Mouse (Mus musculus): ENCODE measurements around the gene Cnih2. TPM values are rescaled to one million over a fixed set of nuclear protein-coding genes. Genes with fewer than 3 reads are reported as not detected.

Gene Cnih2
- polyA plus RNA-seq, 1 experiment from 2014 or later = 348 TPM

DNA sequence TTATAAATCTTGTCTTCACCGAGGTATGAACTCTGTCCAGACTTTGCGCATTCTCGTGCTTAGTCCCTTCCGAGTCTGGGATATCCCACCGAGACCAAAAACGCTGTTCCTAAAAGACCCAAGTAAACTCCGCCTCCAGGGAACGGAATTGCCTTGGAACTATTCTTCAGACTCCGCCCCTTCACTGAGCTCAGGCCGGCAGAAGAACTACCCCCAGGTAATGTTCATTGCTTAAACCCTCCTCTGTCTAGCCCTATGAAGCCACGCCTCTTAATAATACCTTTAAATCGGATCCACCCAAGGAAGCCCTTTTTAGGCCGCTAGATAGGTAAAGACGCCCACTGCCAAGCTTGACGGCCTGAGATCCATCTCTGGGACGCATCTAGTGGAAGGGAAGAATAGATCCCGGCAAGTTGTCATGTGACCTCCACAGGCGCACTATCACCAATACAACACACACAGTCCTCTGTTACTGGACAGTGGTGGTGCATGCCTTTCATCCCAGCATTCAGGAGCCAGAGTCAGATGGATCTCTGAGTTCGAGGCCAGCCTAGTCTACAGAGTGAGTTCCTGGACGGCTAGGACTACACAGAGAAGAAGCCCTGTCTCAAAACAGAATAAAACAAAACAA is 25.8 kb downstream of the Cnih2 start:
- peak; percentile 13; the same call in 1 of the 2 replicates for ATAC-seq (replicated peaks)
- 2% methylated on average over 20 of the region's 20 CpGs for WGBS

DNA sequence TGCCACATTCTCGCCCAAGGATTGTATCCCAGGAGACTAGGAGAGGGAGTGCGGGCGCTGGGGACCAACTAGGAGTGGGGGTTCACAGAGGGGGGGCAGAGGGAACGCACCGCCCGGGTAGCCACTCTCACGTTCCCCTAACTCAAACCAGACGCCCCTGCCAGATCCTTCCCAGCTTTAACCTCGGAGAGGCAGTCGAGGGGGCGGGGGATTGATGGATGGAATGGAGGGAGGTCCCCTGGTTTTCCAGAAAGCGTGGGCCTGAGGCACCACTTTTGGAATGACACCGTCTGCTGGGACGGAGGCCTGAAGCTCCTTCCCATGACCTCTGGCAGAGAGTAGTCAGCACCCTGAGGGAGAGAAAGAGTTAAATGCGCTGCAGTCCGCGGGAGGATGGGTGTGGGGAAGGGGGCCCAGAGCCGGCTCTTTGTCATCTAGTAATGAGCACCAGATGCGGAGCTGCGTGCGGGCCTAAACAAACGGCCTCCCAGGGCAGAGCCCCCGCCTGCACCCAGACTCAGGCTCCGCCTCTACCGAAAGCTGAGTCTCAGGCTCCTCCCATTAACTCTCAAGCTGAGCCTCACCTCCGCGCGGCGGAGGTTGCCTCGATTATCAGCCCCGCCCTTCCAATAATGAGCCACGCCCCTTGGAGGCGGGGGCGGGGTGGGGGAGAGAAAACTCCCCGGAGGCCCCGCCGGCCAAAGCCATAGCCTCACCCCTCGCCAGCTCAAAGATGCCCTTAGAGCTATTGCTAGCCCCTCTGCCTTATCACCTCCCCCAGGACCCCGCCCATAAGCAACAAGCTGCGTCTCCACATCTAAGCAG is 26.6 kb downstream of the Cnih2 start:
- ATAC-seq (replicated peaks) = peak; percentile 79
- peaks cover 42% of the 10 kb centered on the region for H3K4me1 ChIP-seq
- H3K9ac ChIP-seq (replicated peaks) = peak overlapping the region; percentile 49
- no peaks in the 10 kb centered on the region for H3K36me3 ChIP-seq
- no peaks in the 10 kb centered on the region for H3K9me3 ChIP-seq
- H3K4me2 ChIP-seq (replicated peaks) = peak overlapping the region; percentile 66
- H3K4me3 ChIP-seq = peak overlapping the region; percentile 45
- H3K27me3 ChIP-seq = peaks cover 4% of the 10 kb centered on the region; the same call in 1 of the 2 replicates
- peak overlapping the region; percentile 60 for H3K27ac ChIP-seq (replicated peaks)
- WGBS = under 1% methylated on average over 40 of the region's 40 CpGs

More for the DNA sequence above, 25.8 kb downstream of the Cnih2 start:
- H3K4me1 ChIP-seq = peaks cover 36% of the 10 kb centered on the region
- H3K4me2 ChIP-seq (replicated peaks) = peak overlapping the region; percentile 66
- H3K27me3 ChIP-seq = no peaks in the 10 kb centered on the region; the same call in 1 of the 2 replicates
- peak overlapping the region; percentile 45 for H3K4me3 ChIP-seq
- H3K9me3 ChIP-seq = no peaks in the 10 kb centered on the region
- no peaks in the 10 kb centered on the region for H3K36me3 ChIP-seq
- peak overlapping the region; percentile 60; the same call in 1 of the 2 replicates for H3K27ac ChIP-seq (replicated peaks)
- peak overlapping the region; percentile 49 for H3K9ac ChIP-seq (replicated peaks)

- ATAC-seq (replicated peaks) = no peak
- Histone ChIP-seq H3K4me2 (replicated peaks) (peak overlapping the region; percentile 66), H3K9ac (replicated peaks) (peak overlapping the region; percentile 49), H3K27me3 (peaks cover 4% of the 10 kb centered on the region; the same call in 1 of the 2 replicates), H3K4me1 (peaks cover 42% of the 10 kb centered on the region), H3K27ac (replicated peaks) (peak overlapping the region; percentile 60), H3K36me3 (no peaks in the 10 kb centered on the region), H3K4me3 (peak overlapping the region; percentile 45), H3K9me3 (no peaks in the 10 kb centered on the region)
- 9% methylated on average over 11 of the region's 11 CpGs for WGBS
Measured at GRCm38 (mm10) chr19:5071077-5071476, 27.2 kb downstream of the Cnih2 start.

- Histone ChIP-seq H3K4me2 (replicated peaks) (no peak overlapping the region), H3K4me3 (no peak overlapping the region), H3K4me1 (peaks cover 42% of the 10 kb centered on the region), H3K9me3 (no peaks in the 10 kb centered on the region), H3K27me3 (peaks cover 4% of the 10 kb centered on the region; the same call in 1 of the 2 replicates), H3K9ac (replicated peaks) (no peak overlapping the region), H3K36me3 (no peaks in the 10 kb centered on the region), H3K27ac (replicated peaks) (no peak overlapping the region)
- WGBS = 85% methylated on average over 7 of the region's 7 CpGs
- no peak for ATAC-seq (replicated peaks)
Measured at GRCm38 (mm10) chr19:5069978-5070377, 28.3 kb downstream of the Cnih2 start.

DNA sequence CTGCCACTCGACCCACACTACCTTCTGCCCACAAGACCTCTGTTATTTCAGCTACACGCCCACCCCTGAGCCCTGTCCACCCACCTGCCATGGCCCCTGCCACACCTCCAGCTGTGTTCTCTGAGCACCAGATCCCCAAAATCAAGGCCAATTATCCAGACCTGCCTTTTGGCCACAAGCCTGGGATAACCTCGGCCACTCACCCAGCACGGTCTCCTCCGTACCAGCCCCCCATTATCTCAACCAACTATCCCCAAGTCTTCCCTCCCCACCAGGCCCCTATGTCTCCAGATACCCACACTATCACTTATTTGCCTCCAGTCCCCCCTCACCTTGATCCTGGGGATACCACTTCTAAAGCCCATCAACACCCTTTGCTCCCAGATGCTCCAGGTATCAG is 28.8 kb downstream of the Cnih2 start:
- no peak overlapping the region for H3K27ac ChIP-seq (replicated peaks)
- peaks cover 4% of the 10 kb centered on the region; the same call in 1 of the 2 replicates for H3K27me3 ChIP-seq
- WGBS = 83% methylated on average over 5 of the region's 5 CpGs
- no peak for ATAC-seq (replicated peaks)
- H3K4me3 ChIP-seq = 0 out of 2 replicates have a peak overlapping the region, but pooled peaks have one; percentile 5
- no peak overlapping the region for H3K4me2 ChIP-seq (replicated peaks)
- H3K4me1 ChIP-seq = peaks cover 42% of the 10 kb centered on the region
- H3K9me3 ChIP-seq = no peaks in the 10 kb centered on the region
- no peak overlapping the region for H3K9ac ChIP-seq (replicated peaks)
- no peaks in the 10 kb centered on the region for H3K36me3 ChIP-seq

GRCm38 (mm10) chr19:5068570-5069234 is 29.6 kb downstream of the Cnih2 start:
- Histone ChIP-seq H3K27ac (replicated peaks) (no peak overlapping the region), H3K36me3 (no peaks in the 10 kb centered on the region), H3K4me2 (replicated peaks) (peak overlapping the region; percentile 73), H3K27me3 (peaks cover 4% of the 10 kb centered on the region; the same call in 1 of the 2 replicates), H3K9ac (replicated peaks) (peak overlapping the region; percentile 42), H3K4me1 (peaks cover 42% of the 10 kb centered on the region), H3K4me3 (peak overlapping the region; percentile 38), H3K9me3 (no peaks in the 10 kb centered on the region)
- ATAC-seq (replicated peaks) = no peak
- 33% methylated on average over 21 of the region's 21 CpGs for WGBS

- H3K4me1 ChIP-seq = peaks cover 41% of the 10 kb centered on the region
- peak within 1 kb of the TSS; percentile 42 for H3K9ac ChIP-seq (replicated peaks)
- peak within 1 kb of the TSS; percentile 73 for H3K4me2 ChIP-seq (replicated peaks)
- H3K9me3 ChIP-seq = no peaks in the 10 kb centered on the region
- WGBS = under 1% methylated on average over 50 of the region's 56 CpGs
- H3K4me3 ChIP-seq = peak within 1 kb of the TSS; percentile 38
- peaks cover 4% of the 10 kb centered on the region; the same call in 1 of the 2 replicates for H3K27me3 ChIP-seq
- H3K36me3 ChIP-seq = no peaks in the 10 kb centered on the region
- peak; percentile 14 for ATAC-seq (replicated peaks)
- no peak within 1 kb of the TSS for H3K27ac ChIP-seq (replicated peaks)
Measured at GRCm38 (mm10) chr19:5067867-5068569, 30.3 kb downstream of the Cnih2 start, which contains the start of gene Cd248. TSS of gene Cd248 (plus strand) at chr19:5068078.

DNA sequence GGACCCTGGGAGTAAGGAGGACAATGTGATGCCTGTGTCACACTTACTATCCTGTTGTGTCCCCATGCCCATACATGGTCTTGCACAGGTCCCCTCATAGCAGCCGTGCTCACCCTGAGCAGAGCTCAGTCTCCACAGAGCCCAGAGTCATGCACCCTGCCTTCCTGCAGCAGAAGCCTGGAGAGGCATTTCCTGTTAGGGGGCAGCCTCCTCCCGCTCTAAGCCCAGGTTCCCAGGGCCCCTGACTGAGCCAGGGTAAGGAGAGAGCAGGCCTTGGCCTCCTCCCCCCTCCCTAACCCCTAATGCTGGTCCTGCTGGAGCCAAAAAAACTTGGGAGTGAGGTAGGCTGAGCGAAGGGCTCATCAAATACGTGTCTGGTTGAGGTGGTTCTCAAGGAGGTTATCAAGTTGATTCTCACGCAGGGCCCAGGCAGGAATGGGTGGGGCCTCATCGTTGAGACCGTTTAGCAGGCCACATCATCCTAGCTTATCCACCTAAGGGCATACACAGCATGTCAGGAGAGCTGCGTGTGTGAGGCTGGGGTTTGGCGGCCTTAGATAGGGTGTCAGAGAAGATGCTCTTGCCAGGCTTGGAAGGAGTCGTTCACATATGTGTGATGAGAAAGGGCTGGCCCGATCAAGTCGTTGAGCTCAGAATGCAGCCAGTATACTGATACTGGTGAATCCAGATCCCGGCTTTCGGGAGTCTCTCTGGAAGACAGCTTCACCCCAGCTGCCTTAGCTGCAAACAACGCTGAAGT is 31.1 kb downstream of the Cnih2 start:
- Histone ChIP-seq H3K36me3 (no peaks in the 10 kb centered on the region), H3K4me2 (replicated peaks) (peak overlapping the region; percentile 73), H3K9ac (replicated peaks) (peak overlapping the region; percentile 42), H3K9me3 (no peaks in the 10 kb centered on the region), H3K4me3 (peak overlapping the region; percentile 38), H3K27ac (replicated peaks) (no peak overlapping the region), H3K27me3 (peaks cover 4% of the 10 kb centered on the region; the same call in 1 of the 2 replicates), H3K4me1 (peaks cover 33% of the 10 kb centered on the region)
- no peak for ATAC-seq (replicated peaks)
- 13% methylated on average over 15 of the region's 15 CpGs for WGBS

DNA sequence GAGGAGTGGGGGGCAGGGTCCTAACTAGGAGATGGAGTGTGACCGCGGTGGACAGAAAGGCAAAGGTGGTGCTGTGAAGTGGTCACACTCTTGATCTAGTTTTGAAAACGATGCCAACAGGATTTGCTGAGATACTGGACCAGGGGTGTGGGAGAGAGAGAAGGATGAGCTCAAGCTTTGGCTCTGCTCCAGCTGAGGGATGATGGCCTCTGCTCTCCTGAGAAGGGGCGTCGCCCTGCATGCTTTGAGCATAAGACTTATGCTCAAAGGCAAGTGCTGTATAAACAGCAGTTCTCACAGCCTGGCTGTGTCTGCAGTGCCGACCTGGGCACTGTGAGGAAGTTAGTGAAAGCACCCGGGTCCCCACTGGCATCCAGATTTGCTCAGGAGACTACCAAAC is 33.2 kb downstream of the Cnih2 start:
- H3K4me3 ChIP-seq = no peak overlapping the region
- no peaks in the 10 kb centered on the region for H3K36me3 ChIP-seq
- peaks cover 4% of the 10 kb centered on the region; the same call in 1 of the 2 replicates for H3K27me3 ChIP-seq
- 70% methylated on average over 7 of the region's 7 CpGs for WGBS
- H3K27ac ChIP-seq (replicated peaks) = no peak overlapping the region
- ATAC-seq (replicated peaks) = no peak
- no peaks in the 10 kb centered on the region for H3K9me3 ChIP-seq
- H3K4me2 ChIP-seq (replicated peaks) = no peak overlapping the region
- H3K4me1 ChIP-seq = peaks cover 32% of the 10 kb centered on the region
- no peak overlapping the region for H3K9ac ChIP-seq (replicated peaks)

DNA sequence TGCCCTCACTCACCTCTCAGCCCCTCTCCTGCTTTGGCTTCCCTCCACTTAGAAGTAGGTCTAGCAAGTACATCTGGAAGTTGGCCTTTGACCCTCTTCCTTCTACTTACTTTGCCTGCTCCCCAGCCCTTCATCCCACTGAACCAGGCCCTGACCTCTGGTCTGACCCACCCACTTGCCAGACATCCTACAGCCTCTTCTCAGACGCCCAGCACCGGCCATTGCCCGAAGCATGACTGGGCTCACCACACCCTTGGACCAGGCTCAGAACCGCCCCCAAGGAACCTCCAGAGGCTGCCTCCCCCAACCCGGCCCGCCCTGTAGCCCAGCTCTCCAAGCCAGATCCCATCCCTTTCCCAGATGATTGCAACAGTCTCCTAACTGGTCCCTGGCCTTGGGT is 35.9 kb downstream of the Cnih2 start:
- Histone ChIP-seq H3K4me3 (no peak overlapping the region), H3K27ac (replicated peaks) (no peak overlapping the region), H3K36me3 (no peaks in the 10 kb centered on the region), H3K9me3 (no peaks in the 10 kb centered on the region), H3K27me3 (peaks cover 4% of the 10 kb centered on the region; the same call in 1 of the 2 replicates), H3K9ac (replicated peaks) (no peak overlapping the region), H3K4me1 (peaks cover 18% of the 10 kb centered on the region), H3K4me2 (replicated peaks) (no peak overlapping the region)
- ATAC-seq (replicated peaks) = no peak
- 83% methylated on average over 6 of the region's 6 CpGs for WGBS

DNA sequence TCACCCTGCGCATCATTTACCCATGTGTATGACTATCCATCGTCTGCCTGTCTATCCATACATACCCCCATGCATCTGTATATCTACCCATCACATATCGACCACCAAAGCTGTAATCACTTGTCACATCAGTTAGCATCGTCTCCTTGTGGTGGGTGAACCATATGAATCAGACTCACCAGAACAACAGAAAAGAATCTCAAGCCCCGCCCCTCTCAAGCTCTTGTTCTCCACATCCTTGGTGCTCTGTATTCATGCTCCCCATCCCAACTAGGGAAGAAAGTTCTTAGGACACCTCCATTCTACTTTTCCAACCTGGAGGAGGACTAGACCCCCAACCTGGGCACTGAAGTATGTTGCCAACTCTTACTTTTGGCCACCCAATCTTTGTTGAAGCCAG is 36.3 kb downstream of the Cnih2 start:
- H3K4me3 ChIP-seq = no peak overlapping the region
- H3K27ac ChIP-seq (replicated peaks) = no peak overlapping the region
- H3K4me1 ChIP-seq = peaks cover 14% of the 10 kb centered on the region
- ATAC-seq (replicated peaks) = no peak
- WGBS = 88% methylated on average over 5 of the region's 5 CpGs
- no peaks in the 10 kb centered on the region for H3K36me3 ChIP-seq
- peaks cover 2% of the 10 kb centered on the region; the same call in 1 of the 2 replicates for H3K27me3 ChIP-seq
- H3K9ac ChIP-seq (replicated peaks) = no peak overlapping the region
- no peaks in the 10 kb centered on the region for H3K9me3 ChIP-seq
- no peak overlapping the region for H3K4me2 ChIP-seq (replicated peaks)
